Mouse (Mus musculus) heart, embryonic 16.5 days (tissue): Measurements from ENCODE around the gene Cyp2r1. TPM values are rescaled to one million over a fixed set of nuclear protein-coding genes. Genes with fewer than 3 reads are reported as not detected.

Experiments
- ATAC-seq: fragments of 200-750 bp; cut with Nextera tagmentation; replicated peaks from 2 replicates; pipeline ENCODE4 v1.8.0; 2017; ENCODE audit warnings: moderate number of reproducible peaks; ENCODE audit not compliant: insufficient read depth, low FRiP score; ENCODE audit errors: extremely low read depth
- H3K27ac ChIP-seq: fragments of 300-500 bp; sonication (generic); 2 replicates; pipeline ENCODE4 v1.5.1; 2014; ENCODE audit warnings: mild to moderate bottlenecking, low read length, control low read depth, moderate library complexity
- H3K27me3 ChIP-seq: fragments of 300-500 bp; sonication (generic); 2 replicates; pipeline ENCODE4 v1.6.1; 2014; ENCODE audit warnings: low read length, mixed read lengths; ENCODE audit not compliant: control insufficient read depth, insufficient read depth
- H3K36me3 ChIP-seq: fragments of 300-500 bp; sonication (generic); 2 replicates; pipeline ENCODE4 v1.6.1; 2014; ENCODE audit not compliant: control insufficient read depth, insufficient read depth
- H3K4me1 ChIP-seq: fragments of 300-500 bp; sonication (generic); 2 replicates; pipeline ENCODE4 v1.6.1; 2014; ENCODE audit warnings: low read length, mixed read lengths; ENCODE audit not compliant: control insufficient read depth, insufficient read depth
- H3K4me2 ChIP-seq: fragments of 300-500 bp; sonication (generic); 2 replicates; pipeline ENCODE4 v1.6.1; 2014; ENCODE audit warnings: low read depth, mild to moderate bottlenecking, control low read depth, low read length
- H3K4me3 ChIP-seq: fragments of 300-500 bp; sonication (generic); 2 replicates; pipeline ENCODE4 v1.5.1; 2014; ENCODE audit warnings: mild to moderate bottlenecking, control low read depth, low read length
- H3K9ac ChIP-seq: fragments of 300-500 bp; sonication (generic); 2 replicates; pipeline ENCODE4 v1.6.1; 2014; ENCODE audit warnings: low read length, control low read depth
- H3K9me3 ChIP-seq: fragments of 300-500 bp; sonication (generic); replicated peaks from 2 replicates; pipeline ENCODE4 v1.6.1; 2016; ENCODE audit warnings: low read length; ENCODE audit not compliant: control insufficient read depth
- WGBS: fragments of 180-500 bp; shearing (Covaris S2); extraction: QIAGEN DNeasy Blood & Tissue Kit; methylation state at CpG from one replicate; pipeline ENCODE4 v1.1.7; 2014; 5-methylcytosine and 5-hydroxymethylcytosine counted together
- polyA plus RNA-seq: library from polyadenylated mRNA; unstranded; fragments of >200 nt; fragmentation: Nextera tagmentation; extraction: Ambion mirVana; gene quantifications from 2 replicates; pipeline ENCODE4 v1.2.1, GENCODE M21; 2015

Gene Cyp2r1
- polyA plus RNA-seq, 1 experiment from 2014 or later = 1.4 TPM

DNA sequence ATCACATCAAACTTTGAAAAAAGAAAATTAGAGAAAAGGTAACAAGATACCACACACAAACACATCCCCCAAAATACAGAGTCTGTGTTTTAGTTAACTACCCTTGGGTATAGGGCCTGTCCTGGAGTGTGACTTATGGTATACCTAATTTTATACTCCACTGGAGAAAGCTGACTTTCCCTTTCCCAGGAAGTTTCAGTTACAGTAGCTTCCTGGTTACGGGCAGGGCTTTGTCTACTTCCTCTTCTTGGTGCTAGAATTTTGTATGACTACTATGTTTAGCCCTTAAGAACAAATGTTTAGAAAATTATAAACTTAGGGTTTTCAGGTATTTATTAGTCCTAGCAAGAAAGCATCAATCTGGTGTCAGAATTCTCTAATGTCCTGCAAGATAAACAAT, 36.5 kb downstream of the Cyp2r1 start:
- WGBS = 70% methylated on average over 1 of the region's 1 CpGs
- H3K36me3 ChIP-seq = peaks cover 6% of the 10 kb centered on the region; the same call in 1 of the 2 replicates
- no peaks in the 10 kb centered on the region for H3K9me3 ChIP-seq
- no peak for ATAC-seq
- H3K4me1 ChIP-seq = no peaks in the 10 kb centered on the region
- no peak overlapping the region for H3K4me3 ChIP-seq
- no peaks in the 10 kb centered on the region for H3K27me3 ChIP-seq
- no peak overlapping the region for H3K9ac ChIP-seq
- no peak overlapping the region for H3K27ac ChIP-seq
- no peak overlapping the region for H3K4me2 ChIP-seq

DNA sequence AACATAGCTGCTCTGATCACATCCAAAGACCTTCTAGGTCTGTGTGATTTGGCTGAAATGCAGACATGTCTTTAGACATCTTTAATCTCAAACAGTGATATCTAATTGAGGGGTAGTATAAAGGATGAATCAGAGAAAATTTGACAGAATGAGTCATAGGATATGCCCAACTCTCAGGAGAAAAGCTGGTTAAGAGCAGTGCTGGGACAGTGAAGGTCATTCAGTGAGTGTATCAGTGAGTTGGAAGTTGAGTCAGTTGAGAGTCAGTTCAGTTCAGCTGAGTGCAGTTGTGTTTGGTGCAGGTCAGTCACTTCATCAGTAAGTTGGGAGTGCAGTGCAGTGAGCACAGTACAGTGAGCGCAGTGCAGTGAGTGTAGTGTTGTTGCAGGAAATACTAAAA, 42.6 kb downstream of the Cyp2r1 start:
- no peak overlapping the region for H3K9ac ChIP-seq
- 0 out of 2 replicates have a peak, but pooled peaks cover 4% of the 10 kb centered on the region for H3K36me3 ChIP-seq
- ATAC-seq = no peak
- no peak overlapping the region for H3K27ac ChIP-seq
- H3K4me2 ChIP-seq = no peak overlapping the region
- no peaks in the 10 kb centered on the region for H3K9me3 ChIP-seq
- H3K4me1 ChIP-seq = no peaks in the 10 kb centered on the region
- WGBS = 82% methylated on average over 1 of the region's 1 CpGs
- H3K4me3 ChIP-seq = no peak overlapping the region
- H3K27me3 ChIP-seq = no peaks in the 10 kb centered on the region

DNA sequence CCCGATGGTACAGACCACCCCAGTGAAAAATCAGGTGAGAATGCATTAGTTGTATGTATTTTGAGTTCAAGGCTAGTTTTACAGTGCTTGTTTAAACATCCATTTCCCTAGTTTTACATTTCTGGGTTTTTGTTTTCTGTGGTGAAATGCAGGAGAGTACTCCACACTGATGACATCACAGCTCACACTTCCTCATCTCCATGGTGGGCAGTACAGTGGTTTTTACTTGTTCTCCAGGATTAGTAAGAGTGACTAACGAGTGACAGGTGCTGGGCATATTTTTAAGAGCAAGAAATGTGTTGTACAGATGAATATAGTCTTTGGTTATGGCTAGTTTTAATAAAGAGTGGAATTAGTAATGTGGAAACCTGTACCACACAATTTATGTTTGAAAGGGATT, 53.9 kb downstream of the Cyp2r1 start:
- no peaks in the 10 kb centered on the region for H3K27me3 ChIP-seq
- 85% methylated on average over 2 of the region's 2 CpGs for WGBS
- H3K4me3 ChIP-seq = no peak overlapping the region
- no peaks in the 10 kb centered on the region for H3K9me3 ChIP-seq
- no peaks in the 10 kb centered on the region for H3K4me1 ChIP-seq
- H3K27ac ChIP-seq = no peak overlapping the region
- ATAC-seq = no peak
- H3K4me2 ChIP-seq = no peak overlapping the region
- no peaks in the 10 kb centered on the region; the same call in 1 of the 2 replicates for H3K36me3 ChIP-seq
- no peak overlapping the region for H3K9ac ChIP-seq

Other genes with a start within 250 kb of the Cyp2r1 start
- gene Pde3b, start 147.7 kb downstream of the Cyp2r1 start, polyA plus RNA-seq = 2.9 and 3.9 TPM in 2 replicates
- gene Calca, start 73.4 kb upstream of the Cyp2r1 start, polyA plus RNA-seq = 3.3 and 6.5 TPM in 2 replicates
- gene Calcb, start 155.7 kb upstream of the Cyp2r1 start, polyA plus RNA-seq = 0.99 and 1.7 TPM in 2 replicates
- 6.1 and 6.7 TPM in 2 replicates for gene Insc, start 180.7 kb upstream of the Cyp2r1 start, polyA plus RNA-seq